Mouse (Mus musculus) spleen, adult 2 months (tissue): ENCODE data around the gene Slc35b2.

Source experiments
- CTCF ChIP-seq: fragments of 200-500 bp; IDR thresholded peaks from 2 replicates; pipeline ENCODE4 v1.5.1; 2011; ENCODE audit warnings: mild to moderate bottlenecking, inconsistent platforms; ENCODE audit not compliant: insufficient read depth, insufficient read length, insufficient replicate concordance; ENCODE audit errors: extremely low read depth
- POLR2A ChIP-seq: fragments of 200-500 bp; IDR thresholded peaks from 2 replicates; pipeline ENCODE4 v1.6.1; 2011; ENCODE audit warnings: low read depth, low read length, inconsistent platforms

DNA sequence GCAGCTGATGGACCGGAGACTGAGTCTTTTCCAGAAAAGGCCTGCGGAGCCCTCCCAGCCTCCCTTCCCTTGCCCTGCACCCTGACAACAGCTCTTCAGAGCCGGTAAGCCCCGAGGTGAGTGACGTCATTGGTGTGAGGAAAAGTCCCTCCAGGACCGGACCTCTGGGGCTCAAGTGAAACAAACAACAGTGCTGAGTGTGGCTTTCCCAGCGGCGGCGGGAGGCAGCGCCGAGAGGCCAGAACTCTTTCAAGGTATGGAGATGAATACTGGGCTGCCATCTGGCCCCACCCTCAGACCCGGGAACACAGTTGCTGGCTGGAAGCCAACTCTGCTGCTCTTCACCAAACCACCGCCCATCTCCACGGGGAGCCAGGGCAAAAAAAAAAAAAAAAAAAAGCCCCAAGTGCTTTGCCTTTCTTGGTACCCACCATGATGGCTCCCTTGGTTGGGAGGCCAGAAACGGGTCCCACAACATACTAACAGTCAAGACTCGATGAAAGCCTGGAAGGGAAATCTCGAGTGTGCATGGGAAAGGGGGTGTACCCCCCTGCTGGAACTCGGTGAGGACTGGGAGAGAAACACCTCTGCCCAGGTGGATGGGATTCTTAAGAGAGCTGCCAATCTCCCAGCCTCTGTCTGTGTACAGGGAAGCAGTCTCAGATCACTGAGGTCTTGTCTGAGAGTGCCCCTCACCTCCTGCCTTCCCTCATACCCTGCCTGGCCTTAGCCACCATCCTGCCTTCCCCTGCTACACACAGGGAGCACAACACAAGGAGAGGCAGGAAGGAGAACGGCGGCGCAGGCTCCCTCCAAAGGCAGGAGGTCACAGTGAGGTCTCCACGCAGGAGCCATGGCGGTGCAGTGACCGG, 19.4 kb upstream of the Slc35b2 start:
- TF ChIP-seq POLR2A (no peak), CTCF (no peak)
